Mouse (Mus musculus): ENCODE results near the gene Prkce.

- TF ChIP-seq CTCF (IDR thresholded peaks at IDR 0.05; ENCODE audit: control insufficient read depth, insufficient read depth, low read length) (no peak), POLR2A (IDR thresholded peaks at IDR 0.05; ENCODE audit: borderline replicate concordance, control insufficient read depth, low read depth, low read length) (no peak)
These were observed 842 bp upstream of the Prkce start for GRCm38 (mm10) chr17:86166567-86167319.

Data from bone marrow, adult 2 months (tissue).